Mouse (Mus musculus) kidney, adult 2 months (tissue): Measurements from ENCODE around the gene Eif3i.

Experiments
- CTCF ChIP-seq: fragments of 200-500 bp; conservative IDR thresholded peaks from 2 replicates; pipeline ENCODE4 v1.5.1; 2011; ENCODE audit warnings: low read depth, mild to moderate bottlenecking, control low read depth, low read length, moderate library complexity, mixed read lengths; ENCODE audit not compliant: insufficient read depth, insufficient read length
- POLR2A ChIP-seq: fragments of 200-500 bp; IDR thresholded peaks from one replicate; pipeline ENCODE4 v1.6.1; 2011; ENCODE audit warnings: low read depth, low read length, control low read depth

GRCm38 (mm10) chr4:129617121-129617641 is 16.7 kb upstream of the Eif3i start:
- TF ChIP-seq CTCF, result no peak
- TF ChIP-seq POLR2A, result no peak
